ENCODE assay signal across 16 mouse cellular contexts in the genomic region with DNA sequence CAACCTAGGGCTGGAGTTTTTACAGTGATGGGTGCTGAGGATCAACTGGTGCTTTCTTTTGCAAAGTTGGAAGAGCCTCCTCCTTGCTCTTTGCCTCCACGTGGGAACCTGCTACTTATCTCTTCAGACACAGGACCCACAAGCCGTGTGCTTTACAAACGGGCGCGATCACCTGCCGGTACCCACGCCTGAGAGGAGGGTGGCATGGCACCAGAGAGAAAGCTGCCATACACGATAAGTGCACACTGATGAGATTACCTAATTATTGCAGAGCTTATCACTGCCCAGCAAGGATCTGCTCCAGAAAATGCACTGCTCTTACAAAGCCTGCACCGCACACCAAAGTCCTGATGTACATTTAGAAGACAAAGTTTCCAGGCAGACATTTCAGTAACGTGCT.
DNase-seq lines count a peak whose midpoint lies in the region; ATAC-seq and TF ChIP-seq lines count a peak whose summit lies in the region.
"Had no signal": no experiment of that assay in that cellular context is flagged by ENCODE, and none has a peak within 500 bp of the region (broad histone marks: within the 10 kb centered on the region; RNA-seq: fewer than 3 reads in every experiment).

No protein-coding gene starts in this region.

- peak; percentile 96 to 98 for TF ChIP-seq EP300 in MEL (IDR thresholded peaks at IDR 0.05; ENCODE audit: low read depth in 1 of 2, low read length in 2 of 2)

- H3K9ac ChIP-seq in MEL (ENCODE audit: control insufficient read depth, low read depth, low read length, poor library complexity, severe bottlenecking): peak overlapping the region; percentile 35
- H3K9ac ChIP-seq in forebrain, embryonic 15.5 days (replicated peaks): no peak overlapping the region
- H3K9ac ChIP-seq: neural tube, embryonic 12.5 days had no signal

- H3K4me1 ChIP-seq in G1E (ENCODE audit: insufficient read depth, low read depth, low read length) (peaks cover 56% of the 10 kb centered on the region), MEL (ENCODE audit: control insufficient read depth in 1 of 2, insufficient read depth in 2 of 2, low read length in 2 of 2) (peaks cover 2 to 4% of the 10 kb centered on the region in 2 experiments)
- peaks cover 6% of the 10 kb centered on the region for H3K4me1 ChIP-seq in forebrain, embryonic 15.5 days
- H3K4me1 ChIP-seq: neural tube, embryonic 12.5 days had no signal

- peak; percentile 61 for DNase-seq in G1E (ENCODE audit: low spot score)
- DNase-seq in MEL (ENCODE audit: low read depth, low spot score): peak; percentile 86
- no peak for DNase-seq in adrenal gland, adult 2 months
- DNase-seq in adrenal gland, postnatal 10 days: no peak
- DNase-seq: adrenal gland, postnatal 36 days; cerebellum, adult 2 months; kidney, adult 9 months; lung, postnatal 14 days; thymus, postnatal 36 days had no signal

- no peaks in the 10 kb centered on the region for H3K79me2 ChIP-seq in MEL (ENCODE audit: control insufficient read depth, insufficient read depth, low read length, poor library complexity)

- H3K27me3 ChIP-seq in G1E (ENCODE audit: insufficient read depth, low read length): no peaks in the 10 kb centered on the region
- H3K27me3 ChIP-seq in MEL (ENCODE audit: control insufficient read depth in 1 of 2, insufficient read depth in 2 of 2, low read length in 2 of 2): no peaks in the 10 kb centered on the region
- no peaks in the 10 kb centered on the region for H3K27me3 ChIP-seq in forebrain, embryonic 15.5 days
- H3K27me3 ChIP-seq: CH12.LX; neural tube, embryonic 12.5 days had no signal

- H3K36me3 ChIP-seq in G1E (replicated peaks) (peaks cover 19% of the 10 kb centered on the region), MEL (ENCODE audit: control insufficient read depth in 1 of 2, insufficient read depth in 2 of 2, low read length in 2 of 2) (peaks cover 0 to 12% of the 10 kb centered on the region in 2 experiments; a peak in 2 of 4 replicates)
- H3K36me3 ChIP-seq in forebrain, embryonic 15.5 days: no peaks in the 10 kb centered on the region
- H3K36me3 ChIP-seq: limb, embryonic 10.5 days; neural tube, embryonic 12.5 days had no signal

- TF ChIP-seq RAD21 in MEL (IDR thresholded peaks at IDR 0.05; ENCODE audit: low read depth, low read length): no peak; the same call in 1 of the 2 replicates

- TF ChIP-seq CTCF in G1E (IDR thresholded peaks at IDR 0.05; ENCODE audit: low read depth, low read length): no peak
- no peak for TF ChIP-seq CTCF in MEL (IDR thresholded peaks at IDR 0.05 in 2 of 3, conservative IDR thresholded peaks at IDR 0.05 in 1 of 3; ENCODE audit: control insufficient read depth in 1 of 3, insufficient read depth in 1 of 3, low read depth in 2 of 3, low read length in 3 of 3, poor library complexity in 1 of 3, severe bottlenecking in 1 of 3)

- ATAC-seq in G1E (ENCODE audit: extremely low read depth, insufficient number of reproducible peaks, low FRiP score, poor library complexity, severe bottlenecking): peak; percentile 96
- peak; percentile 93 for ATAC-seq in erythroid progenitor cell, adult 5-6 weeks (replicated peaks; ENCODE audit: low FRiP score, poor library complexity, severe bottlenecking)
- peak; percentile 97 for ATAC-seq in megakaryocyte progenitor cell, adult 5-6 weeks (replicated peaks; ENCODE audit: poor library complexity)
- no peak for ATAC-seq in forebrain, embryonic 15.5 days (replicated peaks)
- ATAC-seq: midbrain, embryonic 16.5 days had no signal

- H3K27ac ChIP-seq in MEL (ENCODE audit: control insufficient read depth, low read depth, low read length): peak overlapping the region; percentile 70
- H3K27ac ChIP-seq in forebrain, embryonic 15.5 days (replicated peaks): no peak overlapping the region
- H3K27ac ChIP-seq: limb, embryonic 10.5 days; neural tube, embryonic 12.5 days had no signal

- H3K4me3 ChIP-seq in G1E (ENCODE audit: low read depth, low read length) (peak overlapping the region; percentile 56; the same call in 1 of the 2 replicates), MEL (ENCODE audit: control insufficient read depth in 1 of 2, insufficient read depth in 1 of 2, low read depth in 2 of 2, low read length in 2 of 2) (peak overlapping the region; percentile 35 to 45)
- no peak overlapping the region for H3K4me3 ChIP-seq in forebrain, embryonic 15.5 days
- H3K4me3 ChIP-seq: limb, embryonic 10.5 days; neural tube, embryonic 12.5 days had no signal

- WGBS in forebrain, embryonic 15.5 days: 89% methylated on average over 10 of the region's 10 CpGs

- H3K9me3 ChIP-seq in G1E (replicated peaks) (0 out of 2 replicates have a peak, but pooled peaks cover 8% of the 10 kb centered on the region), MEL (replicated peaks; ENCODE audit: insufficient read depth, low read length) (no peaks in the 10 kb centered on the region)
- H3K9me3 ChIP-seq in forebrain, embryonic 15.5 days: no peaks in the 10 kb centered on the region
- H3K9me3 ChIP-seq: limb, embryonic 10.5 days had no signal

- H3K4me2 ChIP-seq in forebrain, embryonic 15.5 days (replicated peaks): no peak overlapping the region
- H3K4me2 ChIP-seq: neural tube, embryonic 12.5 days had no signal

- no peak for TF ChIP-seq POLR2A in MEL (IDR thresholded peaks at IDR 0.05; ENCODE audit: control insufficient read depth in 1 of 2, insufficient read depth in 1 of 2, low read depth in 1 of 2, low read length in 2 of 2, poor library complexity in 1 of 2)

TF ChIP-seq in MEL, 35 proteins besides CTCF, POLR2A, EP300 and RAD21:
- TF ChIP-seq TBP (IDR thresholded peaks at IDR 0.05; ENCODE audit: low read depth, low read length) (no peak), GABPA (IDR thresholded peaks at IDR 0.05; ENCODE audit: low read depth, low read length) (no peak), SIN3A (IDR thresholded peaks at IDR 0.05; ENCODE audit: low read length) (peak; percentile 83), SMC3 (IDR thresholded peaks at IDR 0.05; ENCODE audit: low read depth, low read length) (0 out of 2 replicates have a peak, but pooled peaks have one; percentile 3), BHLHE40 (IDR thresholded peaks at IDR 0.05; ENCODE audit: borderline replicate concordance, low read depth, low read length) (peak; percentile 89), ETS1 (IDR thresholded peaks at IDR 0.05; ENCODE audit: low read depth, low read length) (peak; percentile 94), HCFC1 (IDR thresholded peaks at IDR 0.05; ENCODE audit: low read depth, low read length) (0 out of 2 replicates have a peak, but pooled peaks have one; percentile 14), E2F4 (IDR thresholded peaks at IDR 0.05; ENCODE audit: borderline replicate concordance, low read depth, low read length) (no peak), USF1 (IDR thresholded peaks at IDR 0.05; ENCODE audit: low read depth, low read length) (peak; percentile 68), MAX (IDR thresholded peaks at IDR 0.05; ENCODE audit: low read length) (peak; percentile 91), MAFK (IDR thresholded peaks at IDR 0.05; ENCODE audit: borderline replicate concordance, low read depth, low read length) (peak; percentile 61; the same call in 1 of the 2 replicates), KAT2A (conservative IDR thresholded peaks at IDR 0.05; ENCODE audit: low read depth, low read length) (no peak; the same call in 1 of the 2 replicates), GATA1 (IDR thresholded peaks at IDR 0.05; ENCODE audit: low read depth, low read length) (peak; percentile 97), MEF2A (IDR thresholded peaks at IDR 0.05; ENCODE audit: extremely low read depth, insufficient replicate concordance, low read depth, low read length, poor library complexity, severe bottlenecking) (peak; percentile 57; the same call in 1 of the 2 replicates), ELF1 (IDR thresholded peaks at IDR 0.05; ENCODE audit: low read depth, low read length) (no peak), TCF12 (IDR thresholded peaks at IDR 0.05; ENCODE audit: low read depth, low read length) (peak; percentile 99), RCOR1 (IDR thresholded peaks at IDR 0.05; ENCODE audit: low read depth, low read length) (peak; percentile 77), CHD2 (IDR thresholded peaks at IDR 0.05; ENCODE audit: low read length) (no peak), POLR2AphosphoS2 (IDR thresholded peaks at IDR 0.05; ENCODE audit: low read length) (peak; percentile 61; the same call in 1 of the 2 replicates), CHD1 (IDR thresholded peaks at IDR 0.05; ENCODE audit: low read depth, low read length) (no peak), NELFE (IDR thresholded peaks at IDR 0.05; ENCODE audit: low read depth, low read length) (no peak; the same call in 1 of the 2 replicates), MYB (IDR thresholded peaks at IDR 0.05; ENCODE audit: low read depth, low read length) (peak; percentile 86), USF2 (IDR thresholded peaks at IDR 0.05; ENCODE audit: borderline replicate concordance in 1 of 2, insufficient read depth in 1 of 2, low read depth in 1 of 2, low read length in 2 of 2) (no peak), JUND (IDR thresholded peaks at IDR 0.05; ENCODE audit: low read depth, low read length) (no peak), MYC (IDR thresholded peaks at IDR 0.05; ENCODE audit: low read depth, low read length) (peak; percentile 93), TAL1 (IDR thresholded peaks at IDR 0.05; ENCODE audit: low read length) (peak; percentile 96), ZMIZ1 (IDR thresholded peaks at IDR 0.05; ENCODE audit: low read depth, low read length) (no peak), NRF1 (IDR thresholded peaks at IDR 0.05; ENCODE audit: insufficient read depth, low read depth, low read length, poor library complexity, severe bottlenecking) (peak; percentile 16; the same call in 1 of the 2 replicates), UBTF (IDR thresholded peaks at IDR 0.05; ENCODE audit: borderline replicate concordance, insufficient read depth, low read depth, low read length) (no peak), MAZ (IDR thresholded peaks at IDR 0.05; ENCODE audit: low read depth, low read length) (peak; percentile 59; the same call in 1 of the 2 replicates), POLR2AphosphoS5 (IDR thresholded peaks at IDR 0.05; ENCODE audit: borderline replicate concordance, low read depth, low read length) (no peak), ZNF384 (IDR thresholded peaks at IDR 0.05; ENCODE audit: low read depth, low read length) (peak; percentile 3), ZKSCAN1 (IDR thresholded peaks at IDR 0.05; ENCODE audit: low read depth, low read length) (no peak), ZC3H11A (IDR thresholded peaks at IDR 0.05; ENCODE audit: low read depth, low read length) (0 out of 2 replicates have a peak, but pooled peaks have one; percentile 0), MXI1 (IDR thresholded peaks at IDR 0.05; ENCODE audit: low read depth, low read length) (peak; percentile 93)

Comparison
In these comparisons a context has a peak if more than half of its experiments do, and no peak if none do; other contexts are left out.
1. DNase-seq: peak in G1E (single experiment) and MEL (single experiment); none in adrenal gland, adult 2 months (single experiment) and adrenal gland, postnatal 10 days (single experiment).